Mouse (Mus musculus): ENCODE results near the gene Ssr3. TPM values are rescaled to one million over a fixed set of nuclear protein-coding genes. Genes with fewer than 3 reads are reported as not detected.

Gene Ssr3
- polyA plus RNA-seq, 1 experiment from 2014 or later = 193 TPM

DNA sequence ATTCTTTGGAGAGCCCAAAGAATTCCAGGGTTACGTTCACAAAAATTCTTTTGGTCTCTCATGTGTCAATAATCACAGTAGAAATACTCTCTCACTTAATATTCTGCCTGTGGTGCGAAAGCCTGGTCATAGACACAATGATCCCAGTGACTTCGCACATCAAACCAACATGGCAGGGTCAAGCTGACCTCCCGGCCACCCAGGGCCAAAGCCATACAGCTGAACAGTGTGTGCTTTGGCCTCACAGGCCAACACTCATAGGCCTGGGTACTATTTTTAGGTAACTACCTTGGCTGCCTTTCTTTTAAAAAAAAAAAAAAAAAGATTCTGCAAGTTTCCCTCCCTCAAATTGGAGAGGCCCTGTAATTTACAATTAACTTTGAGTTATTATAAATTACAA, 11.3 kb downstream of the Ssr3 start:
- H3K4me1 ChIP-seq (replicated peaks; ENCODE audit: control insufficient read depth, insufficient read depth, low read length) = no peaks in the 10 kb centered on the region
- no peaks in the 10 kb centered on the region for H3K27me3 ChIP-seq (ENCODE audit: control insufficient read depth, insufficient read depth, low read length)
- H3K36me3 ChIP-seq (replicated peaks; ENCODE audit: control insufficient read depth, insufficient read depth) = peaks cover 83% of the 10 kb centered on the region
- ATAC-seq (ENCODE audit: low FRiP score) (no peak), DNase-seq (ENCODE audit: low spot score) (no peak)
- 71% methylated on average over 4 of the region's 4 CpGs for WGBS
- H3K27ac ChIP-seq = no peak overlapping the region
- H3K9me3 ChIP-seq (ENCODE audit: control insufficient read depth, low read length) = no peaks in the 10 kb centered on the region
- H3K4me3 ChIP-seq (replicated peaks; ENCODE audit: low read length) = no peak overlapping the region
- no peak overlapping the region for H3K9ac ChIP-seq
- H3K4me2 ChIP-seq (replicated peaks) = no peak overlapping the region

DNA sequence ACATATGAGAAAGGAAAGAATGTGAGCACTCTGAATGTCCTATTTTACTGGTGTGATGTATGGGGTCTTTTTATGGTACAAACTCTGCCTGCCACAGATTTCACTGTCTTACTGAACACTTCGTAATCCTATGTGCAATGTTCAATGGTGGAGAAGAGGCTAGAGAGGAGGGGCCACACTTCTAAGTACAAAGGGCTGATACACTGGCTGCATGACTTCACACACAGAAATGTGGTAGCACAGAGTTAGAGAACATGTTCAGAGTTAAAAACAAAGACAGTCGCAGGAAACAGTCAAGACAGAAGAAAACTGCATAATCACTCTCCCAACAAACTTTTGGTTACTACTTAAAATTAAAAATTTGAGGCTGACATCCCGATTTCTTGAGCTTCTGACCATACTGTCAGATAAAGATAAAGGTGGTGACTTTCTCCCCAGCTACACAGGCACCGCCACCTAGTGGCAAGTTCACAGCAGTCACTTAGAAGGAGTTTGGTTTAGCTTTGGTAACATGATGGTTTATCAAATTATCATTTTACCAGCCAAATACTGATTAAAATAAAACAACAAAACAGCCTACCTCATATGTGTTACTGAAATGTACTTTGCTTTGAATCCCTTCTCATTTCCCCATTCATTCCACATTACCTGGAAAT, 12.4 kb downstream of the Ssr3 start:
- no peaks in the 10 kb centered on the region for H3K27me3 ChIP-seq (ENCODE audit: control insufficient read depth, insufficient read depth, low read length)
- DNase-seq (ENCODE audit: low spot score) (peak; percentile 69), ATAC-seq (ENCODE audit: low FRiP score) (no peak)
- no peak overlapping the region for H3K4me2 ChIP-seq (replicated peaks)
- no peak overlapping the region for H3K9ac ChIP-seq
- no peak overlapping the region for H3K27ac ChIP-seq
- 74% methylated on average over 4 of the region's 4 CpGs for WGBS
- peaks cover 78% of the 10 kb centered on the region for H3K36me3 ChIP-seq (replicated peaks; ENCODE audit: control insufficient read depth, insufficient read depth)
- no peak overlapping the region for H3K4me3 ChIP-seq (replicated peaks; ENCODE audit: low read length)
- no peaks in the 10 kb centered on the region for H3K9me3 ChIP-seq (ENCODE audit: control insufficient read depth, low read length)
- no peaks in the 10 kb centered on the region for H3K4me1 ChIP-seq (replicated peaks; ENCODE audit: control insufficient read depth, insufficient read depth, low read length)

DNA sequence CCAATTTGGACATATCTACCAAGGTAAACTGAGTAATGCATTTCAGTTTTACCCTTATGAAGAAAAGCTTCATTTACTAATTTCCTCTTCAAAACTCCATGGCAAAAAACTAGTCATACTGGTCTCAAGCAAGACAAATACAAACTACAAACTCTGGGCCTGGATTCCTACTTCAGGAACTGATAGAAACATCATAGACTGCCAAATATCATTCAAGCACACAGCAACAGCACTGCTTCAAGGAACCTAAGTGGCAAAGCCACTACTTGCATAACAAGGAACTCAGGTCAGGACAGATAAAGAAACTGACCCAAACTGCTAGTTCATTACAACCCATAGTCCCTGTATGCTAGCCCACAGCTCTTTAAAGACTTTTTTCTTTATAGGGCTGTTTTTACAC, 13.7 kb downstream of the Ssr3 start:
- Histone ChIP-seq H3K9me3 (ENCODE audit: control insufficient read depth, low read length) (no peaks in the 10 kb centered on the region), H3K27ac (no peak overlapping the region), H3K4me3 (replicated peaks; ENCODE audit: low read length) (no peak overlapping the region), H3K36me3 (replicated peaks; ENCODE audit: control insufficient read depth, insufficient read depth) (peaks cover 65% of the 10 kb centered on the region), H3K4me1 (replicated peaks; ENCODE audit: control insufficient read depth, insufficient read depth, low read length) (no peaks in the 10 kb centered on the region), H3K27me3 (ENCODE audit: control insufficient read depth, insufficient read depth, low read length) (no peaks in the 10 kb centered on the region), H3K4me2 (replicated peaks) (no peak overlapping the region), H3K9ac (no peak overlapping the region)
- ATAC-seq (ENCODE audit: low FRiP score) (no peak), DNase-seq (ENCODE audit: low spot score) (no peak)

- no peak overlapping the region for H3K9ac ChIP-seq
- WGBS = 85% methylated on average over 3 of the region's 3 CpGs
- no peak overlapping the region for H3K4me2 ChIP-seq (replicated peaks)
- no peak overlapping the region for H3K4me3 ChIP-seq (replicated peaks; ENCODE audit: low read length)
- H3K9me3 ChIP-seq (ENCODE audit: control insufficient read depth, low read length) = no peaks in the 10 kb centered on the region
- no peaks in the 10 kb centered on the region for H3K27me3 ChIP-seq (ENCODE audit: control insufficient read depth, insufficient read depth, low read length)
- H3K27ac ChIP-seq = no peak overlapping the region
- H3K4me1 ChIP-seq (replicated peaks; ENCODE audit: control insufficient read depth, insufficient read depth, low read length) = no peaks in the 10 kb centered on the region
- DNase-seq (ENCODE audit: low spot score) (no peak), ATAC-seq (ENCODE audit: low FRiP score) (no peak)
- peaks cover 51% of the 10 kb centered on the region for H3K36me3 ChIP-seq (replicated peaks; ENCODE audit: control insufficient read depth, insufficient read depth)
Measured at GRCm38 (mm10) chr3:65374729-65375128, 17.7 kb downstream of the Ssr3 start.

DNA sequence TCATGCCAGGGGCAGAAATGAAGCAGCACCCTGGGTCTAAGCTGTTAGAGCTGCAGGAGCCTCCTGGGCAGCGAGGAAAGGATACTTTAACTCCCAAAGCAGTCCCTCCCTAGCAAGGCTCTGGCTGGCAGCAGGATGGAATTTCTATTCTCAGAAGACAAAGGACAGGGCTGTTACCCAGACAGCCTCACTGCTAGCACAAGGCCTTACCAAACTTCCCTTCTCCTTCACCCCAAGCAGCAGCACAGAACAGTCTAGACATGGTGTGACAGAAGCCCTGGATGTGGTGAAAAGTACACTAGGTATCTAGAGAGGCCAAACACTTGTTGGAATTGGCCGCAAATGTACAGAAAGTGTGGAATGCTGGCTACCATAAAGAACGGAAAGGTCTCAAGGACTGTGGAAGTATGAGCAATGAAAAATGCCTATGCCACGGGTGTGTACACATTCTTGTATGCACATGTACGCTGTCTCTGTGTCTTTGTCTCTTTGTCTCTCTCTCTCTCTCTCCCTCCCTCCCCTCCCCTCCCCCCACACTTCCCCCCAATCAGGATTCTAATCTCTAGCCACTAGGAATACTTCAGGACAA, 18.7 kb downstream of the Ssr3 start:
- Histone ChIP-seq H3K4me2 (replicated peaks) (no peak overlapping the region), H3K9ac (no peak overlapping the region), H3K27ac (no peak overlapping the region), H3K4me3 (replicated peaks; ENCODE audit: low read length) (no peak overlapping the region), H3K27me3 (ENCODE audit: control insufficient read depth, insufficient read depth, low read length) (no peaks in the 10 kb centered on the region), H3K9me3 (ENCODE audit: control insufficient read depth, low read length) (no peaks in the 10 kb centered on the region), H3K36me3 (replicated peaks; ENCODE audit: control insufficient read depth, insufficient read depth) (peaks cover 43% of the 10 kb centered on the region), H3K4me1 (replicated peaks; ENCODE audit: control insufficient read depth, insufficient read depth, low read length) (no peaks in the 10 kb centered on the region)
- DNase-seq (ENCODE audit: low spot score) = no peak
- 67% methylated on average over 5 of the region's 5 CpGs for WGBS
- ATAC-seq (ENCODE audit: low FRiP score) = no peak

DNA sequence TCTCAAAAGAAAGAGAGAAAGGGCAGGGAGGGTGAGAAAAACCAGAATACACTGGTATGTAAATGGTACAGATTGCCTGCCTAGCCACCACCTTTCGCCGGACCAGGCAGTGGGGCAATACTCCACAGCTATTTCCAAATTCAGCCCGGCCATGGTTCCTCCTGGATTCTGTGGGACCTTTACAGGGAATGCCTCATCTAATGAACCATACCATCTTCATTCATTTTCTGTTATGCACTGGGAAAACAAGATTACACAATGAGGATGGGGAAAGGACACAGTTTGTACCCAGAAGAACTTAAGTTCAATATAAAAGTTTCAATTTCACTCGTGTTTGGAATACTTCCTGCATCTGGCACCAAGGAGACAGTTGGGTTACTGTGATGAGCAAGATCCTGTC, 19.9 kb downstream of the Ssr3 start:
- no peak overlapping the region for H3K4me2 ChIP-seq (replicated peaks)
- peaks cover 34% of the 10 kb centered on the region for H3K36me3 ChIP-seq (replicated peaks; ENCODE audit: control insufficient read depth, insufficient read depth)

DNA sequence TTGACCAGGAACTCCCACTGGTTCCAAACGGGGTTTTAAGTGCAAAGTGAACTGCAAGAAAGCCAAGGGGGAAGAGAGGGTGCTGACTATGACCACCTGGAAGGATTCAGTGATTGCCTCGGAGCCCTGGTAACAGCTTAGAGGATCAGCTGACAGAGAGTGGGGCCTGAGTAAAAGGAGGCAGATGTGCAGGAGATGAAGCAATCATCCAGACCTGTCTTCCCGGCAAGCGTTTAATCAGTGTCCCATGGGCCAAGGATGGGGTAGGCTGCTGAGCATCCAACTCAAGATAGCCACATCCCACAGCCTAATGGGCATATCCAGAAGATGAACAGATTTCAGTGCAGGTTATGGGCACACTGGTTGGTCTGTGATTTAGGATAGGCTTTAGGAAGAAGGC, 24.5 kb downstream of the Ssr3 start:
- Histone ChIP-seq H3K9me3 (ENCODE audit: control insufficient read depth, low read length) (no peaks in the 10 kb centered on the region), H3K4me1 (replicated peaks; ENCODE audit: control insufficient read depth, insufficient read depth, low read length) (no peaks in the 10 kb centered on the region), H3K4me2 (replicated peaks) (no peak overlapping the region), H3K27me3 (ENCODE audit: control insufficient read depth, insufficient read depth, low read length) (no peaks in the 10 kb centered on the region), H3K27ac (no peak overlapping the region), H3K9ac (no peak overlapping the region), H3K4me3 (replicated peaks; ENCODE audit: low read length) (no peak overlapping the region), H3K36me3 (replicated peaks; ENCODE audit: control insufficient read depth, insufficient read depth) (peaks cover 21% of the 10 kb centered on the region)
- WGBS = 47% methylated on average over 4 of the region's 4 CpGs
- ATAC-seq (ENCODE audit: low FRiP score) (0 out of 2 replicates have a peak, but pooled peaks have one; percentile 37), DNase-seq (ENCODE audit: low spot score) (no peak)

More for the DNA sequence above, 19.9 kb downstream of the Ssr3 start:
- no peak for ATAC-seq (ENCODE audit: low FRiP score)
- Histone ChIP-seq H3K27me3 (ENCODE audit: control insufficient read depth, insufficient read depth, low read length) (no peaks in the 10 kb centered on the region), H3K27ac (no peak overlapping the region), H3K4me1 (replicated peaks; ENCODE audit: control insufficient read depth, insufficient read depth, low read length) (no peaks in the 10 kb centered on the region), H3K9me3 (ENCODE audit: control insufficient read depth, low read length) (no peaks in the 10 kb centered on the region), H3K4me3 (replicated peaks; ENCODE audit: low read length) (no peak overlapping the region), H3K9ac (no peak overlapping the region)
- 93% methylated on average over 4 of the region's 4 CpGs for WGBS
- no peak for DNase-seq (ENCODE audit: low spot score)

DNA sequence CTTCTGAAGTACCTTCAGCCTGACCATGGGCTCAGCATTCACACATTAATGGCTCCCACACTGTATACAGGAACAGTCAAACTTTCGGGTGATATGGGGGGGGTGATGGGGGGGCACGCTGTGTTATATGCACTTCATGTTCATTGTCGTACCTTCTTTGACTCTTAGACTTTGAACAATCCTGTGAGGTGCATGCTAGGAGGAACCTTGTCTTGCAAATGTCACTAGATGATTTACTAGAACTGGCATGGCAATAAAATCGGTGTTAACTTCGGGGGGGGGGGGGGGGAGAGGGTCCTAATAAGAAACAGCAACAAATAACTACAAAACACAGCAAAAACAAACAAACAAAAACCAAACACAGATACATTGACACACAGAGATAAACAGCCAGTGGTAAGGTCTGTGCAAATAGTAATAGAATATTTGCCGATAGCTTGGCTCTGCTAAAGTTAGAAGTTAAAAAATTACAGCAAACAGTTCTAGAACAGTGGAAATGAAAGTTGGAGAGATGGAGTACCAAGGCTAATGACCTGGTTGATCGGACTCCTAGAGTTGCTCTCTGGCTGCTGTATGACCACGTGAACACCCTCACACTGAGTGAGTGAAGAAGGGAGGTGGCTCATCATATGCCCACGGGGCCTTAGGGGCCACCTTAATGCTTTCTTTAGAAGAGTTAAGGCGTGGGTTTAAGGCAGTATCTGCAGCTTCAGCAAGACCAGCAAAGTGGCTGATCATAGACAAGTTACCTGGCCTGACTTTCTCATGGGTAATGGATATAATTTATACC, 26.3 kb downstream of the Ssr3 start:
- ATAC-seq (ENCODE audit: low FRiP score) (no peak), DNase-seq (ENCODE audit: low spot score) (no peak)
- Histone ChIP-seq H3K4me2 (replicated peaks) (no peak overlapping the region), H3K27ac (no peak overlapping the region), H3K36me3 (replicated peaks; ENCODE audit: control insufficient read depth, insufficient read depth) (0 out of 2 replicates have a peak, but pooled peaks cover 10% of the 10 kb centered on the region), H3K9me3 (ENCODE audit: control insufficient read depth, low read length) (no peaks in the 10 kb centered on the region), H3K4me1 (replicated peaks; ENCODE audit: control insufficient read depth, insufficient read depth, low read length) (no peaks in the 10 kb centered on the region), H3K27me3 (ENCODE audit: control insufficient read depth, insufficient read depth, low read length) (no peaks in the 10 kb centered on the region), H3K9ac (no peak overlapping the region), H3K4me3 (replicated peaks; ENCODE audit: low read length) (no peak overlapping the region)
- WGBS = 89% methylated on average over 10 of the region's 10 CpGs

DNA sequence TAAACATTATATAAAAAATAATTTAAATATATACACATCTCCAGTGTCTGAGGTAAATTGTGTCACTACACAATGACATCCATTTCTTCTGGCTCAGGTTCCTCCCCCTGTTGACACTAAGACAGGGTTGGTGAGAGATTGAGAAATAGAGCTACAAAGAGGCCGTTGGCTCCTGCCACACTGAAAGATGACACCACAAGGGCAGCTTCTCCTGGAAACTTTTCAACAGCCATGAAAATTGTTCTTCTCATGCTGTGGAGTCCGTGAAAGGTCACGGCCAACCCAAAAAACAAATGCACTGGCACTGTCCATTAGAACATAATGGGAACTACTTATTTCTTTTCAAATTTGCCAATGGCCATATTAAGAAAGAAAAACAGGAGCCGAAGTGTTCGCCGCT, 27.2 kb downstream of the Ssr3 start:
- Histone ChIP-seq H3K9ac (no peak overlapping the region), H3K4me3 (replicated peaks; ENCODE audit: low read length) (no peak overlapping the region), H3K4me1 (replicated peaks; ENCODE audit: control insufficient read depth, insufficient read depth, low read length) (no peaks in the 10 kb centered on the region), H3K4me2 (replicated peaks) (no peak overlapping the region), H3K36me3 (replicated peaks; ENCODE audit: control insufficient read depth, insufficient read depth) (0 out of 2 replicates have a peak, but pooled peaks cover under 1% of the 10 kb centered on the region), H3K27me3 (ENCODE audit: control insufficient read depth, insufficient read depth, low read length) (no peaks in the 10 kb centered on the region), H3K9me3 (ENCODE audit: control insufficient read depth, low read length) (no peaks in the 10 kb centered on the region), H3K27ac (no peak overlapping the region)
- 60% methylated on average over 6 of the region's 6 CpGs for WGBS
- DNase-seq (ENCODE audit: low spot score) = no peak
- no peak for ATAC-seq (ENCODE audit: low FRiP score)
